Mouse (Mus musculus) testis, adult 2 months (tissue): ENCODE measurements around the gene Mfsd5.

Experiments
- CTCF ChIP-seq: fragments of 200-500 bp; IDR thresholded peaks from 2 replicates; pipeline ENCODE4 v1.5.1; 2012; ENCODE audit warnings: low read depth, mild to moderate bottlenecking, inconsistent platforms, low read length, moderate library complexity; ENCODE audit not compliant: control insufficient read depth, insufficient read depth, insufficient replicate concordance
- POLR2A ChIP-seq: fragments of 200-500 bp; IDR thresholded peaks from 2 replicates; pipeline ENCODE4 v1.6.1; 2012; ENCODE audit warnings: low read depth, mild to moderate bottlenecking, inconsistent platforms, low read length, moderate library complexity; ENCODE audit not compliant: control insufficient read depth

- no peak for TF ChIP-seq POLR2A
- no peak for TF ChIP-seq CTCF
Observed at GRCm38 (mm10) chr15:102249967-102250366, 29.3 kb upstream of the Mfsd5 start.
